Mouse (Mus musculus) CH12.LX (cell line): Measurements from ENCODE around the gene Hmx1. TPM values are rescaled to one million over a fixed set of nuclear protein-coding genes. Genes with fewer than 3 reads are reported as not detected.

ENCODE experiments used
- DNase-seq: peaks from one replicate; pipeline ENCODE4 v3.0.0-alpha.2; 2013; ENCODE audit errors: extremely low read depth
- H3K27ac ChIP-seq: 2 replicates; pipeline ENCODE4 v1.5.1; 2012; ENCODE audit warnings: low read depth, mild to moderate bottlenecking, control low read depth, moderate library complexity; ENCODE audit not compliant: insufficient read depth
- H3K27me3 ChIP-seq: replicated peaks from 2 replicates; pipeline ENCODE3; 2012; ENCODE audit warnings: inconsistent platforms
- H3K36me3 ChIP-seq, 2 experiments: replicated peaks in 1 of 2; 2 replicates each; pipeline versions ENCODE3 to v1.6.1; 2012; ENCODE audit warnings: inconsistent platforms in 1 of 2, low read length in 1 of 2, mild to moderate bottlenecking in 1 of 2, mixed read lengths in 1 of 2, moderate library complexity in 1 of 2; ENCODE audit not compliant: control insufficient read depth in 1 of 2, insufficient read depth in 1 of 2
- H3K4me1 ChIP-seq, 2 experiments: 2 replicates each; pipeline ENCODE4 v1.6.1; 2012; ENCODE audit warnings: inconsistent platforms in 1 of 2, moderate library complexity in 1 of 2; ENCODE audit not compliant: insufficient read depth in 2 of 2, control insufficient read depth in 1 of 2
- H3K4me2 ChIP-seq: 2 replicates; pipeline ENCODE4 v1.6.1; 2012; ENCODE audit warnings: low read depth, mild to moderate bottlenecking, control low read depth; ENCODE audit not compliant: poor library complexity, insufficient read depth, severe bottlenecking
- H3K4me3 ChIP-seq, 3 experiments: fragments of 150-350 bp in 1 of 3; sonication (generic) in 1 of 3; replicated peaks in 1 of 3; 2 replicates each; pipeline versions ENCODE3 to v1.5.1; 2011 to 2012; ENCODE audit warnings: low read depth in 2 of 3, low read length in 2 of 3, mild to moderate bottlenecking in 2 of 3, moderate library complexity in 2 of 3, control low read depth in 1 of 3, improper control_type of control experiment in 1 of 3, inconsistent platforms in 1 of 3, mixed read lengths in 1 of 3; ENCODE audit not compliant: poor library complexity in 1 of 3
- H3K79me2 ChIP-seq: replicated peaks from 2 replicates; pipeline ENCODE4 v1.6.1; 2012; ENCODE audit warnings: mild to moderate bottlenecking, moderate library complexity; ENCODE audit not compliant: control insufficient read depth, poor library complexity, insufficient read depth, severe bottlenecking; ENCODE audit errors: extremely low read depth
- H3K9ac ChIP-seq: 2 replicates; pipeline ENCODE4 v1.6.1; 2012; ENCODE audit warnings: low read depth, mild to moderate bottlenecking, control low read depth, moderate library complexity; ENCODE audit not compliant: insufficient read depth
- H3K9me3 ChIP-seq: replicated peaks from 2 replicates; pipeline ENCODE3; 2012; ENCODE audit warnings: low read length, inconsistent platforms, mixed read lengths
- CHD1 ChIP-seq: IDR thresholded peaks from 2 replicates; pipeline ENCODE4 v1.6.1; 2012; ENCODE audit warnings: low read depth, low read length, improper control_type of control experiment, inconsistent platforms
- CHD2 ChIP-seq: IDR thresholded peaks from 2 replicates; pipeline ENCODE4 v1.6.1; 2011; ENCODE audit warnings: low read length, improper control_type of control experiment
- ELF1 ChIP-seq: IDR thresholded peaks from 2 replicates; pipeline ENCODE4 v1.6.1; 2014; ENCODE audit warnings: low read depth, mild to moderate bottlenecking, inconsistent platforms, low read length, improper control_type of control experiment
- EP300 ChIP-seq: IDR thresholded peaks from 2 replicates; pipeline ENCODE4 v1.6.1; 2011; ENCODE audit warnings: low read length, improper control_type of control experiment
- GABPA ChIP-seq: IDR thresholded peaks from 2 replicates; pipeline ENCODE4 v1.6.1; 2012; ENCODE audit warnings: low read depth, low read length, improper control_type of control experiment, inconsistent platforms; ENCODE audit not compliant: insufficient replicate concordance
- HCFC1 ChIP-seq: IDR thresholded peaks from 2 replicates; pipeline ENCODE4 v1.6.1; 2012; ENCODE audit warnings: low read depth, mild to moderate bottlenecking, inconsistent platforms, low read length, improper control_type of control experiment
- MAFK ChIP-seq: IDR thresholded peaks from 2 replicates; pipeline ENCODE4 v1.6.1; 2011; ENCODE audit warnings: low read length, improper control_type of control experiment; ENCODE audit not compliant: insufficient replicate concordance
- MXI1 ChIP-seq: IDR thresholded peaks from 2 replicates; pipeline ENCODE4 v1.6.1; 2011; ENCODE audit warnings: mild to moderate bottlenecking, low read depth, low read length, improper control_type of control experiment
- NELFE ChIP-seq: IDR thresholded peaks from 2 replicates; pipeline ENCODE4 v1.6.1; 2011; ENCODE audit warnings: low read depth, low read length, improper control_type of control experiment
- NRF1 ChIP-seq: IDR thresholded peaks from 2 replicates; pipeline ENCODE4 v1.6.1; 2014; ENCODE audit warnings: low read depth, mild to moderate bottlenecking, inconsistent platforms, low read length, improper control_type of control experiment, moderate library complexity
- POLR2A ChIP-seq: IDR thresholded peaks from 2 replicates; pipeline ENCODE4 v1.6.1; 2011; ENCODE audit warnings: low read depth, mild to moderate bottlenecking, improper control_type of control experiment, low read length
- POLR2AphosphoS2 ChIP-seq: IDR thresholded peaks from 2 replicates; pipeline ENCODE4 v1.6.1; 2011; ENCODE audit warnings: low read depth, low read length, improper control_type of control experiment
- RCOR1 ChIP-seq: conservative IDR thresholded peaks from 2 replicates; pipeline ENCODE4 v1.6.1; 2012; ENCODE audit warnings: low read depth, mild to moderate bottlenecking, inconsistent platforms, low read length, improper control_type of control experiment
- SMC3 ChIP-seq: IDR thresholded peaks from 2 replicates; pipeline ENCODE4 v1.6.1; 2011; ENCODE audit warnings: low read depth, low read length, improper control_type of control experiment
- TBP ChIP-seq: conservative IDR thresholded peaks from 2 replicates; pipeline ENCODE4 v1.6.1; 2011; ENCODE audit warnings: low read depth, low read length, improper control_type of control experiment
- USF1 ChIP-seq: IDR thresholded peaks from 2 replicates; pipeline ENCODE4 v1.6.1; 2014; ENCODE audit warnings: low read depth, mild to moderate bottlenecking, inconsistent platforms, low read length, improper control_type of control experiment
- ZKSCAN1 ChIP-seq: IDR thresholded peaks from 2 replicates; pipeline ENCODE4 v1.6.1; 2012; ENCODE audit warnings: low read depth, inconsistent platforms, low read length, improper control_type of control experiment, borderline replicate concordance
- ZMIZ1 ChIP-seq: IDR thresholded peaks from 2 replicates; pipeline ENCODE4 v1.6.1; 2012; ENCODE audit warnings: low read depth, mild to moderate bottlenecking, inconsistent platforms, low read length, improper control_type of control experiment
- ZNF384 ChIP-seq: IDR thresholded peaks from 2 replicates; pipeline ENCODE4 v1.6.1; 2012; ENCODE audit warnings: low read depth, low read length, improper control_type of control experiment, inconsistent platforms
- dilution Hi-C: fragments of 300-500 bp; cut with MboI; formaldehyde crosslinking; loops from 2 replicates; pipeline ENCODE4 v1.14.3; 2020; ENCODE audit warnings: low sequenced_read_pairs; ENCODE audit not compliant: extremely low pct_unique_long_range_greater_than_20kb, extremely low pct_ligation_motif_present
- in situ Hi-C: fragments of 300-500 bp; cut with MboI; formaldehyde crosslinking; loops from 3 replicates; pipeline ENCODE4 v1.14.3; 2019; ENCODE audit warnings: low sequenced_read_pairs, low pct_ligation_motif_present, low pct_unique_long_range_greater_than_20kb, mixed read lengths
- polyA plus RNA-seq: library from polyadenylated mRNA; unstranded; fragments of >175 nt; gene quantifications from 2 replicates; pipeline ENCODE4 v1.2.1, GENCODE M21; 2012; ENCODE audit warnings: low read depth; ENCODE audit not compliant: insufficient read length
- total RNA-seq, 2 experiments: library from RNA; depleted of rRNA; stranded (reverse); fragments of 300-350 nt in 1 of 2; fragments of >200 nt in 1 of 2; gene quantifications; 2 replicates each; pipeline ENCODE4 v1.2.3; 2012 to 2014

The Hmx1 gene
- total and polyA plus RNA-seq, 3 experiments = not detected

DNA sequence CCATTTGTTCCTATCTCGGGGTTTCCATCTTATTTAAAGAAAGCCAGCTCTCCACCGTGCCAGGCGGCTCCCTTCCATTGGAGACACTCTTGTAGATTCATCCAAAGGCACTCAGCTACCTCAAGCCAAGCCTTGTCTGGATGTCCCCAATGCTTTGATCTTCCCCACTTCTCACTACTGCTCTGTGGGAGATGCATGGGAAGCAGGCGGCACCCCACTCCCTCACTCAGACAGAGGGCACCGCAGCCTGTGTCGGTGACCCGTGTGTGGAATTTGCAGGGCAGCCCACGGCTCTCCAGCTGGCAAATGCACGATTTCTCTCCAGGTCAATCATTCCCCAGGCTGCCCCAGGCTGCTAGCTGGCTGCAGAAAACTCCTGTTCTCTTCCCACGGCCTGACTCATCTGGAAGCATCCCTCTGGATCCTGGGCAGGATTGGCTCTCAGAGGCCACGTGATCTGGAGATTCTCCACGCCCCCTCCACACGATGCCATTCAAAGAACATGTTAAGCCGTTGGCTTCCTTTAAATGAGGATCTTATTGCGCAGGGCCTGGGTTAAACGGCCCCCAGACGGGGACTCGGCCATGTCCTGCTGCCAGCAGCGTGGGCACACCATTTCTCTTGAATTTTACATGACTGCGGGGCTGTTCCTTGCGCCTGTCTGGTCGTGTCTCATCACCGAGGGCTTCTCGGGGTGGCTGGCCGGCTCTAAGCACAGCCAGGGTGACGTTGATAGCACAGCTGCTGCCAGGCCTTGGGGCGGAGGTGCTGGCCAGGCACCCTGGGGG lies 58.9 kb downstream of the Hmx1 start:
- H3K4me2 ChIP-seq = no peak overlapping the region
- H3K9ac ChIP-seq = no peak overlapping the region
- H3K4me3 ChIP-seq = no peak overlapping the region
- no peak overlapping the region for H3K27ac ChIP-seq
- dilution Hi-C loops = no loop called here
- H3K79me2 ChIP-seq = no peaks in the 10 kb centered on the region
- H3K27me3 ChIP-seq = peaks cover 69% of the 10 kb centered on the region
- no peaks in the 10 kb centered on the region for H3K9me3 ChIP-seq
- in situ Hi-C loops = loop anchor here (10.0 kb wide), 1 partner anchor 57 kb away; no protein-coding TSS in a partner anchor
- TF ChIP-seq POLR2A (no peak), ELF1 (no peak), SMC3 (no peak), RCOR1 (no peak), GABPA (no peak), CHD2 (no peak), ZKSCAN1 (no peak), USF1 (no peak), POLR2AphosphoS2 (no peak), ZMIZ1 (no peak), MAFK (no peak), TBP (no peak), NELFE (no peak), NRF1 (no peak), EP300 (no peak), HCFC1 (no peak), CHD1 (no peak), MXI1 (no peak), ZNF384 (no peak)
- H3K4me1 ChIP-seq = no peaks in the 10 kb centered on the region
- DNase-seq = no peak
- no peaks in the 10 kb centered on the region for H3K36me3 ChIP-seq

Other genes starting within 250 kb of the Hmx1 start
- gene Adra2c, start 110.8 kb upstream of the Hmx1 start, total RNA-seq (2012; rRNA removed) = not detected in 2 replicates
- not detected in 2 replicates for gene Adra2c, start 110.8 kb upstream of the Hmx1 start, total RNA-seq (2014; rRNA removed)
- not detected in 2 replicates for gene Adra2c, start 110.8 kb upstream of the Hmx1 start, polyA plus RNA-seq
- not detected in 2 replicates for gene Cpz, start 136.6 kb downstream of the Hmx1 start, total RNA-seq (2012; rRNA removed)
- not detected in 2 replicates for gene Cpz, start 136.6 kb downstream of the Hmx1 start, total RNA-seq (2014; rRNA removed)
- gene Cpz, start 136.6 kb downstream of the Hmx1 start, polyA plus RNA-seq = not detected in 2 replicates
- gene Trmt44, start 186.0 kb downstream of the Hmx1 start, total RNA-seq (2012; rRNA removed) = 7.9 and 10.3 TPM in 2 replicates
- 6.5 and 7.3 TPM in 2 replicates for gene Trmt44, start 186.0 kb downstream of the Hmx1 start, total RNA-seq (2014; rRNA removed)
- gene Trmt44, start 186.0 kb downstream of the Hmx1 start, polyA plus RNA-seq = 7.5 and 8.4 TPM in 2 replicates
- 21.2 and 22.3 TPM in 2 replicates for gene Acox3, start 193.9 kb downstream of the Hmx1 start, total RNA-seq (2012; rRNA removed)
- 9.4 and 11.5 TPM in 2 replicates for gene Acox3, start 193.9 kb downstream of the Hmx1 start, total RNA-seq (2014; rRNA removed)
- 32.3 and 34.3 TPM in 2 replicates for gene Acox3, start 193.9 kb downstream of the Hmx1 start, polyA plus RNA-seq